Mouse (Mus musculus): Measurements from ENCODE around the gene Itpr1.

The Itpr1 gene

GRCm38 (mm10) chr6:108244571-108244970 is 31.7 kb downstream of the Itpr1 start:
- no peak for DNase-seq

GRCm38 (mm10) chr6:108246369-108247085 is 33.6 kb downstream of the Itpr1 start:
- DNase-seq = no peak

- no peak for DNase-seq
Observed at GRCm38 (mm10) chr6:108247211-108247610, 34.3 kb downstream of the Itpr1 start.

GRCm38 (mm10) chr6:108248519-108248918 is 35.6 kb downstream of the Itpr1 start:
- peak; percentile 59 for DNase-seq

- peak; percentile 43 for DNase-seq
Observed at GRCm38 (mm10) chr6:108249031-108249917, 36.4 kb downstream of the Itpr1 start.

- DNase-seq = no peak
Observed at GRCm38 (mm10) chr6:108249918-108250225, 37.0 kb downstream of the Itpr1 start.

GRCm38 (mm10) chr6:108250416-108250815 is 37.5 kb downstream of the Itpr1 start:
- DNase-seq = no peak

GRCm38 (mm10) chr6:108252565-108253360 is 39.9 kb downstream of the Itpr1 start:
- peak; percentile 64 for DNase-seq

GRCm38 (mm10) chr6:108254132-108255064 is 41.5 kb downstream of the Itpr1 start:
- peak; percentile 62 for DNase-seq

GRCm38 (mm10) chr6:108255880-108256279 is 43.0 kb downstream of the Itpr1 start:
- DNase-seq = no peak

- no peak for DNase-seq
Observed at GRCm38 (mm10) chr6:108257225-108257624, 44.3 kb downstream of the Itpr1 start.

- no peak for DNase-seq
Observed at GRCm38 (mm10) chr6:108258631-108259030, 45.7 kb downstream of the Itpr1 start.

- no peak for DNase-seq
Observed at GRCm38 (mm10) chr6:108259671-108260070, 46.8 kb downstream of the Itpr1 start.

GRCm38 (mm10) chr6:108261506-108261905 is 48.6 kb downstream of the Itpr1 start:
- no peak for DNase-seq

GRCm38 (mm10) chr6:108264164-108264563 is 51.3 kb downstream of the Itpr1 start:
- DNase-seq = no peak

GRCm38 (mm10) chr6:108273451-108273850 is 60.6 kb downstream of the Itpr1 start:
- no peak for DNase-seq

GRCm38 (mm10) chr6:108274364-108275084 is 61.6 kb downstream of the Itpr1 start:
- peak; percentile 74 for DNase-seq

- DNase-seq = no peak
Observed at GRCm38 (mm10) chr6:108276880-108277507, 64.1 kb downstream of the Itpr1 start.

- no peak for DNase-seq
Observed at GRCm38 (mm10) chr6:108277622-108278396, 64.9 kb downstream of the Itpr1 start.

Data from kidney, postnatal 10 days (tissue).